Mouse (Mus musculus) heart, embryonic 15.5 days (tissue): ENCODE measurements around the gene Manf. TPM values are rescaled to one million over a fixed set of nuclear protein-coding genes. Genes with fewer than 3 reads are reported as not detected.

Experiments used
- ATAC-seq: fragments of 200-750 bp; cut with Nextera tagmentation; replicated peaks from 2 replicates; pipeline ENCODE4 v1.8.0; 2017; ENCODE audit warnings: low read depth, moderate TSS enrichment; ENCODE audit not compliant: insufficient number of reproducible peaks, insufficient read depth, low FRiP score
- H3K27ac ChIP-seq: fragments of 300-500 bp; sonication (generic); 2 replicates; pipeline ENCODE4 v1.5.1; 2015; ENCODE audit warnings: mild to moderate bottlenecking, inconsistent platforms
- H3K27me3 ChIP-seq: fragments of 300-500 bp; sonication (generic); 2 replicates; pipeline ENCODE4 v1.6.1; 2015; ENCODE audit warnings: inconsistent platforms
- H3K36me3 ChIP-seq: fragments of 300-500 bp; sonication (generic); 2 replicates; pipeline ENCODE4 v1.6.1; 2015; ENCODE audit warnings: mild to moderate bottlenecking, inconsistent platforms
- H3K4me1 ChIP-seq: fragments of 300-500 bp; sonication (generic); replicated peaks from 2 replicates; pipeline ENCODE4 v1.6.1; 2015; ENCODE audit warnings: inconsistent platforms
- H3K4me2 ChIP-seq: fragments of 300-500 bp; sonication (generic); 2 replicates; pipeline ENCODE4 v1.6.1; 2015; ENCODE audit warnings: inconsistent platforms, mild to moderate bottlenecking, moderate library complexity
- H3K4me3 ChIP-seq: fragments of 300-500 bp; sonication (generic); 2 replicates; pipeline ENCODE4 v1.5.1; 2015; ENCODE audit warnings: mild to moderate bottlenecking, inconsistent platforms
- H3K9ac ChIP-seq: fragments of 300-500 bp; sonication (generic); 2 replicates; pipeline ENCODE4 v1.6.1; 2015; ENCODE audit warnings: mild to moderate bottlenecking, inconsistent platforms
- H3K9me3 ChIP-seq: fragments of 300-500 bp; sonication (generic); replicated peaks from 2 replicates; pipeline ENCODE4 v1.6.1; 2016; ENCODE audit warnings: inconsistent platforms
- WGBS: fragments of 180-500 bp; shearing (Covaris S2); methylation state at CpG from one replicate; pipeline ENCODE4 v1.1.7; 2015; ENCODE audit warnings: mixed read lengths; 5-methylcytosine and 5-hydroxymethylcytosine counted together
- polyA plus RNA-seq: library from polyadenylated mRNA; unstranded; fragments of >200 nt; fragmentation: Nextera tagmentation; extraction: Ambion mirVana; gene quantifications from 2 replicates; pipeline ENCODE4 v1.2.1, GENCODE M21; 2015

The Manf gene
- polyA plus RNA-seq, 1 experiment from 2014 or later: 199 TPM

DNA sequence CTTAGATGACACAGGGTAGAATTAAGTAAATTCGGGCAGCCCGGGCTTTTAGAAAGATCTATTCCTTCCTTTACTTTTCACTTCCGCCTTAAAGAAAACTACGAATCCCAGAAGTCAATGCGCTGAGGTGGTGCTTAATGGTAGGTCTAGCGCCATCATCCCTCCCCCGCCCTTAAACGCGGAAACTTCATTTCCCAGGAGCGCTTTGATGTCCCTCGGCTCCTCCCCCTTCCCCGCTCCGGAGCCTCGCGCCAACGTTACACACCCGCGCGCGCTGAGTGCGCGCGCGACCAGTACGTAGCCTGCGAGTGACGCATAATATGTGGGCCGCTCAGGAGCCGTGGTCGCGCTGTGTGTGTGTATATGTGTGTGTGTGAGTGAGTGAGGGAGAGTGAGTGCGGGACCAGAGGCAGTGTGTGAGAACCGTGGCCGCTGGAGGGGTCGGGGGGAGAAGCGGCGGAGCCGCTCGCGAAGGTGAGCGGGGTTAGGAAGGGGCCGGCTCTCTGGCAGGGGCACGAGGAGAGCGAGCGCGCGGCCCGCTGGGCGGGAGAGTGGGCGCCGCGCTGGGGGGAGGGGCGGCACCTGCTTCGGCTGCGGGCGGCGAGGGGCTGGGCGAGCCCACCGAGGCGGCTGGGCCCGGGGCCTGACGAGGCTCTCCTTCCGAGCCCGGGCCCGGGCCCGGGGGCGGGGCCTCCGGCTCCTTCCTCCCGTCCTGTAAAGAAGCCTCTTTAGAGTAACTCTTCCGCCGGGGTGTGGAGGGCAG, 70.0 kb downstream of the Manf start, which contains the start of gene Dcaf1:
TSS of gene Dcaf1 (plus strand) at position 257 of the 763 bp plus-strand sequence.
- H3K27me3 ChIP-seq: no peaks in the 10 kb centered on the region
- no peaks in the 10 kb centered on the region for H3K9me3 ChIP-seq
- ATAC-seq: peak; percentile 96
- peak within 1 kb of the TSS; percentile 96 for H3K9ac ChIP-seq
- peak within 1 kb of the TSS; percentile 67 for H3K4me2 ChIP-seq
- 0 out of 2 replicates have a peak, but pooled peaks cover 6% of the 10 kb centered on the region for H3K4me1 ChIP-seq
- peak within 1 kb of the TSS; percentile 95 for H3K27ac ChIP-seq
- under 1% methylated on average over 65 of the region's 71 CpGs for WGBS
- H3K4me3 ChIP-seq: peak within 1 kb of the TSS; percentile 100
- no peaks in the 10 kb centered on the region for H3K36me3 ChIP-seq

DNA sequence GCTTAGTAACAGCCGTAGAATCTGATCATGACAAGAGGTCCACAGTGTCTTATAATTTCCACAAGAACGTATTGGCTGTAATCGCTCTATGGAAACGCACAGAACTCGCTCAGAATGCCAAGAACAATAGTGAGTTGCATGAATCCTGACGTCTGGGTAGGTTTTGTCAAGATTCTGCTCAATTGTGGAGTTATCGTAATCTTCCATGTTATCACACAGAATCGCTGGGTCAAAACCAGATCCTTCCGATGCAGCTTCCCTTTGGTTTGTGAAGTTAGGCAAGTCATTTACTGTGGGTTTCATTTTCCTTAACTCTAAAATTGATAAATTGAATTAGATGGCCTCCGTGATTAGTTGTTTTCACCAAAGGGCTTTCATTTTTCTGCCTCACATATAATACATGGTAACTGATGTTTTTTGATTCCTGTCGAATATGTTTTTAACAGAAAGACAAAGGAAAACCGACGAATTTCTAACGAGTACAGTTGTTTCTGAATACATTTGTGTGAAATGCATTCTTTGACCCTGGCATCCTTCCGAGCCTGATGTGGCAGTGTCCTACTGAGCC, 70.6 kb downstream of the Manf start:
- H3K27ac ChIP-seq: 0 out of 2 replicates have a peak overlapping the region, but pooled peaks have one; percentile 6
- 0 out of 2 replicates have a peak, but pooled peaks cover 6% of the 10 kb centered on the region for H3K4me1 ChIP-seq
- WGBS: 38% methylated on average over 15 of the region's 15 CpGs
- H3K27me3 ChIP-seq: no peaks in the 10 kb centered on the region
- peak overlapping the region; percentile 100 for H3K4me3 ChIP-seq
- H3K4me2 ChIP-seq: peak overlapping the region; percentile 61
- H3K9me3 ChIP-seq: no peaks in the 10 kb centered on the region
- no peak for ATAC-seq
- H3K9ac ChIP-seq: peak overlapping the region; percentile 35
- H3K36me3 ChIP-seq: no peaks in the 10 kb centered on the region

DNA sequence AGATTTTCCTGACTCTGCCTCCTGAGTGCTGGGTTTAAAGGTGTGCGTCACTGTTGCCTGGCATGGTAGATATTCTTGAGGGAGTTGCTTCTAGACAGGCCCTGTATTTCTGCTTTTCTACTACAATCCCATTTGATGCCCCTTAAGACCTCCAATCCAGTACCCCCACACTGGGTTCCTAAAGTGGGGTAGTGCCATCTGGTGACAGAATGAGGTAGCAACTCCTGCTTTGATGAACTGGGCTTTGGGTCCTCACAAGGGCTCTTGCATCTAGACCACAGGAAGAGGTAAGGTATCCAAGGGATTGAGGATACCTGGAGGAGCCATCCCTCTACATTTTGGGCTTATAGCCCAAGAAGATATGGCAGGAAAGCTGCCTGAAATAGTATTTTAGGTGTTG, 72.6 kb downstream of the Manf start:
- no peak for ATAC-seq
- Histone ChIP-seq H3K9ac (no peak overlapping the region), H3K9me3 (no peaks in the 10 kb centered on the region), H3K4me3 (no peak overlapping the region), H3K4me1 (0 out of 2 replicates have a peak, but pooled peaks cover 6% of the 10 kb centered on the region), H3K4me2 (no peak overlapping the region), H3K36me3 (no peaks in the 10 kb centered on the region), H3K27me3 (no peaks in the 10 kb centered on the region), H3K27ac (no peak overlapping the region)
- 93% methylated on average over 1 of the region's 1 CpGs for WGBS

DNA sequence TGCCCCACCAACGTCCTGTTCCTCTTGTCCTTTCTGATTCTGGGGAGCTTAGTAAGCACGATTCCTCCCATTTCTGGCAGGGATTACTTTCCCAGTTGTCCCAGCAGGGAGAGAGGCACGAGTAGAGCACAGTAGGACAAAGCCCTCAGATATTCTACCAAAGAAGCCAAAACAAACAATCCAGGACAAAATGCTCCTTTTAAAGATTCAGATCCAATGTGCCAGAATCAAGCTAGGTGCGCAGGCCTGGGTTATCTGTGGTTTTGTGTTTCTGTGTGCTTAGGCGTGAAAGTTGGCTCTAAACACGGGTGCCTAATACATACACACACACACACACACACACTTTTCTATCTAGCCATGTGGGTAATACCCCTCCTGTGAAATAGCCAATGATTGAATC, 73.6 kb downstream of the Manf start:
- ATAC-seq: no peak
- 69% methylated on average over 6 of the region's 6 CpGs for WGBS
- no peak overlapping the region for H3K4me3 ChIP-seq
- no peak overlapping the region for H3K27ac ChIP-seq
- H3K4me2 ChIP-seq: no peak overlapping the region
- H3K9ac ChIP-seq: no peak overlapping the region
- H3K36me3 ChIP-seq: no peaks in the 10 kb centered on the region
- 0 out of 2 replicates have a peak, but pooled peaks cover 5% of the 10 kb centered on the region for H3K4me1 ChIP-seq
- H3K27me3 ChIP-seq: no peaks in the 10 kb centered on the region
- no peaks in the 10 kb centered on the region for H3K9me3 ChIP-seq

DNA sequence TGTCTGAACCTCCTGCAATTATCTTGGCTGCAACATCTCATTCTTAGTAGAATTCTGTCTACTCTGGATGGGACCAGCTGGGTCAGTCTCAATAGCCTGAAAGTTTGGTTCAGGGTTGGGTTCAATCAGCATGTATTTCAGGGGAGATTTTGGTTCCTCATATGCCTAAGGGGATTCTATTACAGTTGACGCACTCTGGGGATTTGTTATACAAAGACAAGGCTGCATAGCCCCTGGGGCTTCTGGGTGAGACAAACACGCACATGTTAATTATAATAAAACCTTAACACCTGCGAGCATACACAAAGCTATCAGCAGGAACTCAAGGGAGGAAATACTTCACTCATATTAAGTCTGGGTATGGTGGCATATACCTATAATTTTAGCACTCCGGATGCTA, 85.3 kb downstream of the Manf start:
- Histone ChIP-seq H3K4me2 (no peak overlapping the region), H3K9me3 (peaks cover 6% of the 10 kb centered on the region; the same call in 1 of the 2 replicates), H3K9ac (no peak overlapping the region), H3K36me3 (no peaks in the 10 kb centered on the region), H3K4me3 (no peak overlapping the region), H3K27me3 (no peaks in the 10 kb centered on the region), H3K4me1 (no peaks in the 10 kb centered on the region), H3K27ac (no peak overlapping the region)
- 73% methylated on average over 4 of the region's 4 CpGs for WGBS
- no peak for ATAC-seq

DNA sequence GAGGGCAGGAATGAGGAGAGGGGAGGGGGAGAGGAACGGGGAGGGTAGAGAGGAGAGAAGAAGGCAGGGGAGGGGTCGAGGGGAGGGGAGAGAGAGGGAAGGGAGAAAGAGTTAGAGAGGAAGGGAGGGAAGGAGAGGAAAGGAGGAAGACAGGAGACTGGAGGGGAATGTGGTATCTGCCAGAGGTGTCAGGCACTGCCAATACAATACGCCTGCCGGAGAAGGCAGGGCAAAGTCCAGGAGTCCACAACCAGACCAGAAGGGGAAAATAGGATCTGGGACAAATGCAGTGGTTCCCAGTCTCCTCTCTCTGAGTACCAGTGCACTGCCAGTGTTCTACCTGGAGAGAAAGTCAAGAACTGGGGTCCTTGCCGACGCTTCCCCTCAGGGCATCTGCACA, 100.9 kb downstream of the Manf start:
- H3K36me3 ChIP-seq: no peaks in the 10 kb centered on the region
- H3K9me3 ChIP-seq: no peaks in the 10 kb centered on the region
- no peak overlapping the region for H3K27ac ChIP-seq
- H3K27me3 ChIP-seq: no peaks in the 10 kb centered on the region
- WGBS: 59% methylated on average over 6 of the region's 6 CpGs
- no peak overlapping the region for H3K4me3 ChIP-seq
- ATAC-seq: no peak
- H3K4me2 ChIP-seq: no peak overlapping the region
- H3K9ac ChIP-seq: no peak overlapping the region
- peaks cover 12% of the 10 kb centered on the region for H3K4me1 ChIP-seq

DNA sequence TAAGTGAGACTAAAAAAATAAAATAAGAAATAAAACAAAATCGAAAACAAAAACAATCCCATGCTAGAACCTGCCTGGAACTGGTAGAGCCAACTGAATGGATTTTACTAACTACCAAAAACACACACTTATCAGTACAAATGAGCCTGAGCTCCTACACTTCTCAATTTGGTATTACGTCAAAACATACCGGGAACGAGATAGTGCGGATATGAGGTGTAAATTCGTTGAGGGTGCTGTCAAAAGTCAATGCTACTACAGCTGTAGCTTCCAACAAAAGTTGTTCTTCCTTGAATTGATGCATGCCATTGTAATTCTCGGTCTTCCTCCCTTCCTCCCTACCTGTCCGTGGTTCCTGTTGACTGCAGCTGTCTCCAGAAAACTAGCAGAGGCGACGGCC, 102.4 kb downstream of the Manf start:
- no peak for ATAC-seq
- Histone ChIP-seq H3K4me1 (peaks cover 15% of the 10 kb centered on the region), H3K9ac (peak overlapping the region; percentile 99), H3K27me3 (no peaks in the 10 kb centered on the region), H3K9me3 (no peaks in the 10 kb centered on the region), H3K4me3 (peak overlapping the region; percentile 85), H3K36me3 (no peaks in the 10 kb centered on the region), H3K4me2 (peak overlapping the region; percentile 84), H3K27ac (peak overlapping the region; percentile 93)
- WGBS: 10% methylated on average over 10 of the region's 10 CpGs

DNA sequence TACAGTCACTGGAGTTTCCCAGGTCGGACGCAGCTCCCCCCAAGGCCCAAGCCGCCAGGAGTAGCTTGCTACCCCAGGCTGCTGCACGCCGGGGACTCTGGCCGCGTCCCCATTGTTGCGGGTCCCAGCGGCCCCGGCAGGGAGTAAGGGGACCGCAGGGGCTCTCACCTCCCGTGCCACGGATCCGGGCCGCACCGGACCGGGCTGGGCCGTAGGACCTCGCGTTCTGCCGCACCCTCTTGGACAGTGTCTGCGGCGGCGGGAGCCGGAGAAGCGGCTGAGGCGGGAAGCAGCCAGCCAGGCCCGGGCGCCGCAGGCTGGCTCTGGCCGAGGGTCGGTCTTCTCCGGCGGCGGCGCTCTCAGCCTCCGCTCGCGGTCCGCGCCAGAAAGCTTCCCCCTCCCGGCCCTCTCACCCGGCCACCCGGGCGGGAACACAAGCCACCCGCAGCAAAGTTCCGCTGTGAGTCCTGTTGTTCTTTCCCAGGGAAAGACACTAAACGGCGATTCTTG, 102.9 kb downstream of the Manf start, which contains the start of gene Rad54l2:
TSS of gene Rad54l2 (minus strand) at position 383 of the 510 bp plus-strand sequence.
- peak; percentile 87 for ATAC-seq
- H3K27ac ChIP-seq: peak within 1 kb of the TSS; percentile 93
- H3K27me3 ChIP-seq: no peaks in the 10 kb centered on the region
- peak within 1 kb of the TSS; percentile 85 for H3K4me3 ChIP-seq
- peaks cover 15% of the 10 kb centered on the region for H3K4me1 ChIP-seq
- H3K4me2 ChIP-seq: peak within 1 kb of the TSS; percentile 84
- H3K36me3 ChIP-seq: no peaks in the 10 kb centered on the region
- H3K9ac ChIP-seq: peak within 1 kb of the TSS; percentile 99
- H3K9me3 ChIP-seq: no peaks in the 10 kb centered on the region
- under 1% methylated on average over 49 of the region's 49 CpGs for WGBS

Other genes with a start within 250 kb of the Manf start
- gene Grm2, start 235.9 kb downstream of the Manf start, polyA plus RNA-seq: not detected in 2 replicates
- gene Tex264, start 206.1 kb downstream of the Manf start, polyA plus RNA-seq: 40.1 and 48.8 TPM in 2 replicates
- 3.4 and 4.9 TPM in 2 replicates for gene Rad54l2, start 102.8 kb downstream of the Manf start, polyA plus RNA-seq
- gene Dcaf1, start 70.1 kb downstream of the Manf start, polyA plus RNA-seq: 14.1 and 18.1 TPM in 2 replicates
- 3.7 and 7.6 TPM in 2 replicates for gene Rbm15b, start 4.6 kb downstream of the Manf start, polyA plus RNA-seq